Mouse (Mus musculus) limb, embryonic 10.5 days (tissue): ENCODE results near the gene Hoxa10. TPM values are rescaled to one million over a fixed set of nuclear protein-coding genes. Genes with fewer than 3 reads are reported as not detected.

ENCODE experiments used
- DNase-seq: peaks from one replicate; pipeline ENCODE4 v3.0.0-alpha.2; 2017; ENCODE audit warnings: low spot score
- H3K27ac ChIP-seq: fragments of 300-500 bp; sonication (generic); 2 replicates; pipeline ENCODE4 v1.5.1; 2016; ENCODE audit warnings: mild to moderate bottlenecking
- H3K27me3 ChIP-seq: fragments of 300-500 bp; sonication (generic); 2 replicates; pipeline ENCODE4 v1.6.1; 2016; ENCODE audit warnings: low read depth, mild to moderate bottlenecking; ENCODE audit not compliant: poor library complexity, severe bottlenecking
- H3K36me3 ChIP-seq: fragments of 300-500 bp; sonication (generic); 2 replicates; pipeline ENCODE4 v1.6.1; 2016; ENCODE audit warnings: mild to moderate bottlenecking, moderate library complexity
- H3K4me1 ChIP-seq: fragments of 300-500 bp; sonication (generic); 2 replicates; pipeline ENCODE4 v1.6.1; 2016
- H3K4me3 ChIP-seq: fragments of 300-500 bp; sonication (generic); 2 replicates; pipeline ENCODE4 v1.5.1; 2016; ENCODE audit warnings: mild to moderate bottlenecking, moderate library complexity
- H3K9me3 ChIP-seq: fragments of 300-500 bp; sonication (generic); replicated peaks from 2 replicates; pipeline ENCODE4 v1.6.1; 2016; ENCODE audit warnings: mild to moderate bottlenecking
- WGBS: fragments of 180-500 bp; shearing (Covaris S2); methylation state at CpG from one replicate; pipeline ENCODE4 v1.1.7; 2016; 5-methylcytosine and 5-hydroxymethylcytosine counted together
- polyA plus RNA-seq: library from polyadenylated mRNA; unstranded; fragments of >200 nt; fragmentation: Nextera tagmentation; extraction: Ambion mirVana; gene quantifications from 2 replicates; pipeline ENCODE4 v1.2.1, GENCODE M21; 2016

Gene Hoxa10
- polyA plus RNA-seq, 1 experiment from 2014 or later: 195 TPM

- Histone ChIP-seq H3K4me1 (peaks cover 98% of the 10 kb centered on the region), H3K36me3 (peaks cover 55% of the 10 kb centered on the region), H3K4me3 (peak overlapping the region; percentile 90), H3K27ac (peak overlapping the region; percentile 99), H3K9me3 (no peaks in the 10 kb centered on the region), H3K27me3 (peaks cover 33% of the 10 kb centered on the region)
- 2% methylated on average over 55 of the region's 55 CpGs for WGBS
- DNase-seq: peak; percentile 72
Measured at GRCm38 (mm10) chr6:52205638-52206621, 34.7 kb downstream of the Hoxa10 start.

GRCm38 (mm10) chr6:52205221-52205620, 35.4 kb downstream of the Hoxa10 start:
- Histone ChIP-seq H3K27ac (peak overlapping the region; percentile 99), H3K36me3 (peaks cover 55% of the 10 kb centered on the region), H3K27me3 (peaks cover 31% of the 10 kb centered on the region), H3K4me1 (peaks cover 99% of the 10 kb centered on the region), H3K4me3 (peak overlapping the region; percentile 90), H3K9me3 (no peaks in the 10 kb centered on the region)
- DNase-seq: no peak
- WGBS: 2% methylated on average over 14 of the region's 14 CpGs

GRCm38 (mm10) chr6:52204050-52204752, 36.5 kb downstream of the Hoxa10 start, which contains the start of gene Hoxa5:
Hoxa5 (minus strand) TSS chr6:52204587.
- Histone ChIP-seq H3K27ac (peak within 1 kb of the TSS; percentile 99), H3K27me3 (peaks cover 38% of the 10 kb centered on the region), H3K4me1 (peaks cover 99% of the 10 kb centered on the region)

GRCm38 (mm10) chr6:52203371-52204049, 37.1 kb downstream of the Hoxa10 start:
- peaks cover 38% of the 10 kb centered on the region for H3K27me3 ChIP-seq
- WGBS: under 1% methylated on average over 46 of the region's 46 CpGs
- H3K27ac ChIP-seq: peak overlapping the region; percentile 99
- DNase-seq: peak; percentile 72
- peaks cover 94% of the 10 kb centered on the region for H3K4me1 ChIP-seq
- H3K36me3 ChIP-seq: peaks cover 61% of the 10 kb centered on the region
- H3K9me3 ChIP-seq: no peaks in the 10 kb centered on the region
- peak overlapping the region; percentile 90 for H3K4me3 ChIP-seq

More at GRCm38 (mm10) chr6:52204050-52204752, 36.5 kb downstream of the Hoxa10 start, which contains the start of gene Hoxa5:
- DNase-seq: peak; percentile 96
- peak within 1 kb of the TSS; percentile 90 for H3K4me3 ChIP-seq
- under 1% methylated on average over 65 of the region's 65 CpGs for WGBS
- H3K36me3 ChIP-seq: peaks cover 60% of the 10 kb centered on the region
- no peaks in the 10 kb centered on the region for H3K9me3 ChIP-seq

GRCm38 (mm10) chr6:52203121-52203370, 37.6 kb downstream of the Hoxa10 start:
- Histone ChIP-seq H3K4me1 (peaks cover 94% of the 10 kb centered on the region), H3K36me3 (peaks cover 60% of the 10 kb centered on the region), H3K4me3 (peak overlapping the region; percentile 90), H3K9me3 (no peaks in the 10 kb centered on the region), H3K27ac (peak overlapping the region; percentile 99), H3K27me3 (peaks cover 37% of the 10 kb centered on the region)
- WGBS: under 1% methylated on average over 10 of the region's 10 CpGs
- DNase-seq: peak; percentile 70

- peak overlapping the region; percentile 90 for H3K4me3 ChIP-seq
- WGBS: 3% methylated on average over 22 of the region's 22 CpGs
- no peak for DNase-seq
- peaks cover 40% of the 10 kb centered on the region for H3K27me3 ChIP-seq
- peaks cover 94% of the 10 kb centered on the region for H3K4me1 ChIP-seq
- H3K36me3 ChIP-seq: peaks cover 58% of the 10 kb centered on the region
- H3K27ac ChIP-seq: peak overlapping the region; percentile 99
- no peaks in the 10 kb centered on the region for H3K9me3 ChIP-seq
Measured at GRCm38 (mm10) chr6:52202362-52203120, 38.1 kb downstream of the Hoxa10 start.

GRCm38 (mm10) chr6:52201269-52201668, 39.4 kb downstream of the Hoxa10 start:
- 17% methylated on average over 1 of the region's 1 CpGs for WGBS
- Histone ChIP-seq H3K36me3 (peaks cover 56% of the 10 kb centered on the region), H3K9me3 (no peaks in the 10 kb centered on the region), H3K27ac (peak overlapping the region; percentile 82), H3K4me3 (peak overlapping the region; percentile 34), H3K4me1 (peaks cover 94% of the 10 kb centered on the region), H3K27me3 (peaks cover 42% of the 10 kb centered on the region)
- peak; percentile 51 for DNase-seq

GRCm38 (mm10) chr6:52200751-52201250, 39.9 kb downstream of the Hoxa10 start:
- Histone ChIP-seq H3K9me3 (no peaks in the 10 kb centered on the region), H3K27ac (peak overlapping the region; percentile 82), H3K27me3 (peaks cover 42% of the 10 kb centered on the region), H3K4me1 (peaks cover 94% of the 10 kb centered on the region), H3K4me3 (peak overlapping the region; percentile 34), H3K36me3 (peaks cover 51% of the 10 kb centered on the region)
- DNase-seq: peak; percentile 34
- WGBS: 4% methylated on average over 10 of the region's 10 CpGs

- H3K4me3 ChIP-seq: peak overlapping the region; percentile 34
- peaks cover 45% of the 10 kb centered on the region for H3K27me3 ChIP-seq
- peak; percentile 79 for DNase-seq
- peak overlapping the region; percentile 82 for H3K27ac ChIP-seq
- H3K9me3 ChIP-seq: no peaks in the 10 kb centered on the region
- 2% methylated on average over 30 of the region's 30 CpGs for WGBS
- H3K4me1 ChIP-seq: peaks cover 94% of the 10 kb centered on the region
- peaks cover 45% of the 10 kb centered on the region for H3K36me3 ChIP-seq
Measured at GRCm38 (mm10) chr6:52200073-52200750, 40.4 kb downstream of the Hoxa10 start.

GRCm38 (mm10) chr6:52197271-52197670, 43.4 kb downstream of the Hoxa10 start:
- Histone ChIP-seq H3K4me1 (peaks cover 93% of the 10 kb centered on the region), H3K36me3 (peaks cover 18% of the 10 kb centered on the region), H3K27ac (no peak overlapping the region), H3K27me3 (peaks cover 61% of the 10 kb centered on the region), H3K4me3 (peak overlapping the region; percentile 3; the same call in 1 of the 2 replicates), H3K9me3 (no peaks in the 10 kb centered on the region)
- 3% methylated on average over 10 of the region's 10 CpGs for WGBS
- peak; percentile 56 for DNase-seq

GRCm38 (mm10) chr6:52196811-52197210, 43.8 kb downstream of the Hoxa10 start:
- H3K36me3 ChIP-seq: peaks cover 17% of the 10 kb centered on the region
- H3K27ac ChIP-seq: no peak overlapping the region
- peaks cover 61% of the 10 kb centered on the region for H3K27me3 ChIP-seq
- no peak for DNase-seq
- no peaks in the 10 kb centered on the region for H3K9me3 ChIP-seq
- 7% methylated on average over 9 of the region's 9 CpGs for WGBS
- H3K4me1 ChIP-seq: peaks cover 95% of the 10 kb centered on the region
- H3K4me3 ChIP-seq: no peak overlapping the region
